Mouse (Mus musculus) heart, adult 10 weeks (tissue): ENCODE data around the gene Snorc. TPM values are rescaled to one million over a fixed set of nuclear protein-coding genes. Genes with fewer than 3 reads are reported as not detected.

Source experiments
- polyA plus RNA-seq: library from polyadenylated mRNA; stranded (reverse); fragments of 350-450 nt; fragmentation: Illumina TruSeq; extraction: RNeasy Lipid Tissue Mini Kit (QIAGEN cat#74804); gene quantifications from one replicate; pipeline ENCODE4 v1.2.3, GENCODE M21; 2014; ENCODE audit warnings: low read depth, low replicate concordance

Snorc gene
- polyA plus RNA-seq, result not detected

GRCm38 (mm10) chr1:87469971-87470370 is at the start of gene Snorc:
Gene Snorc (plus strand): TSS chr1:87470271.

GRCm38 (mm10) chr1:87509561-87510165 is 39.6 kb downstream of the Snorc start, which contains the start of gene Neu2:
Gene Neu2 (plus strand): TSS chr1:87509889.

Other genes with a start within 250 kb of the Snorc start
- 4.1 TPM for gene Efhd1, start 205.9 kb upstream of the Snorc start, polyA plus RNA-seq
- 28.0 TPM for gene Gigyf2, start 143.3 kb upstream of the Snorc start, polyA plus RNA-seq
- gene Kcnj13, start 75.5 kb upstream of the Snorc start, polyA plus RNA-seq, result not detected
- gene Neu2, start 39.6 kb downstream of the Snorc start, polyA plus RNA-seq, result 0.29 TPM
- 1.0 TPM for gene Ngef, start 103.6 kb downstream of the Snorc start, polyA plus RNA-seq
- 8.8 TPM for gene Inpp5d, start 150.0 kb downstream of the Snorc start, polyA plus RNA-seq